8 mouse cellular contexts compared by ENCODE assay signal in the genomic region with DNA sequence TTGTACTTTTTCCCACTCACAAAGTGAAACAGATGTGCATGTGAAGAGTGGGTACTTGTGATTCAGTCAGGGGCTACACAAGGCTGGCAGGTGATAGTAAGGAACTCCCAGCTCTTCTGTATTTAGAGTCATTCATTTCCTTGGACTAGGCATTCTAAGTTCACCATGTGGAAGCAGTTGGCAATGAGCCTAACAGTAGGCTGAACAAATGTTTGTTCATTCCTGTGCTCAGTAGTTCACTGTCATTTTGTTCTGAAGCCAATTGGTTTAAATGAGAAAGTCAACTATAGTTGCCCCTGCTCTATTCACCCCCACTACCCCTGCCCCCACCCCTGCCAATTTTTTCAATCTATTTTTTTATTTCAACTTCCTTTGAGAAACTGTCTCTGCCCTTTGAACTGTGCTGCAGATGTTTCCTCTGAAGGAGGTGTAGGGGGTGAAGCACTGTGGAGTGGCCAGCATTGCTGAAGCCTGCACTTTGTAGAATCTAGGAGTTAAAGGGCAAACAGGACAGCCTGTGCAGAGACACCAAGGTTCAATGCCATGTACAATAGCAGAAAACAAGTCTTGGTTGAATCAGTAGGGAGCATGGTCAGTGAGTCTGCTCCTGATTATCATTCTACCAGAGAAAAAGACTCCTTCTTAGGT. TPM values are rescaled to one million over a fixed set of nuclear protein-coding genes. Genes with fewer than 3 reads are reported as not detected.
DNase-seq lines count a peak whose midpoint lies in the region; ATAC-seq and TF ChIP-seq lines count a peak whose summit lies in the region.
"Had no signal": no experiment of that assay in that cellular context is flagged by ENCODE, and none has a peak within 500 bp of the region (broad histone marks: within the 10 kb centered on the region; RNA-seq: fewer than 3 reads in every experiment).

No protein-coding gene starts in this region.

- H3K9me3 ChIP-seq in megakaryocyte, embryonic 14.5 days, result no peaks in the 10 kb centered on the region
- no peaks in the 10 kb centered on the region for H3K9me3 ChIP-seq in liver, embryonic 16.5 days (replicated peaks; ENCODE audit: control insufficient read depth, low read length)

- peaks cover 20% of the 10 kb centered on the region for H3K36me3 ChIP-seq in megakaryocyte, embryonic 14.5 days (replicated peaks; ENCODE audit: low read length)
- H3K36me3 ChIP-seq in liver, embryonic 16.5 days (ENCODE audit: control insufficient read depth, insufficient read depth), result peaks cover 11% of the 10 kb centered on the region

- H3K27me3 ChIP-seq in megakaryocyte, embryonic 14.5 days (replicated peaks), result peaks cover 5% of the 10 kb centered on the region
- H3K27me3 ChIP-seq in liver, embryonic 16.5 days (ENCODE audit: control insufficient read depth, insufficient read depth, low read depth, low read length), result no peaks in the 10 kb centered on the region

- no peak for TF ChIP-seq CTCF in embryonic fibroblast, embryonic 13.5 days (IDR thresholded peaks at IDR 0.05; ENCODE audit: borderline replicate concordance, insufficient read depth, low read length)

- H3K4me2 ChIP-seq in liver, embryonic 16.5 days (ENCODE audit: low read depth, low read length), result peak overlapping the region; percentile 51

- H3K4me1 ChIP-seq in megakaryocyte, embryonic 14.5 days, result peaks cover 3% of the 10 kb centered on the region
- no peaks in the 10 kb centered on the region; the same call in 1 of the 2 replicates for H3K4me1 ChIP-seq in embryonic fibroblast, embryonic 13.5 days (ENCODE audit: control insufficient read depth, insufficient read depth, low read length)
- H3K4me1 ChIP-seq in liver, embryonic 16.5 days (ENCODE audit: control insufficient read depth, low read depth, low read length), result no peaks in the 10 kb centered on the region; the same call in none of the 2 replicates

- TF ChIP-seq POLR2A in embryonic fibroblast, embryonic 13.5 days (IDR thresholded peaks at IDR 0.05; ENCODE audit: low read depth, low read length), result no peak

- peak overlapping the region; percentile 46 for H3K9ac ChIP-seq in liver, embryonic 16.5 days (ENCODE audit: low read depth, low read length)

- peak; percentile 18 to 23 for DNase-seq in thymus, postnatal 36 days
- DNase-seq in spleen, postnatal 4 days (ENCODE audit: low spot score in 2 of 2), result no peak
- DNase-seq in frontal cortex, postnatal 36 days (ENCODE audit: low spot score in 2 of 2), result no peak

- no peak for ATAC-seq in megakaryocyte, adult 5-6 weeks (ENCODE audit: poor library complexity, severe bottlenecking)
- no peak; the same call in 1 of the 2 replicates for ATAC-seq in liver, embryonic 16.5 days (ENCODE audit: low read depth)

- no peak overlapping the region for H3K27ac ChIP-seq in embryonic fibroblast, embryonic 13.5 days (ENCODE audit: insufficient read depth, low read length)
- H3K27ac ChIP-seq in liver, embryonic 16.5 days (ENCODE audit: low read length), result peak overlapping the region; percentile 78

- H3K4me3 ChIP-seq in megakaryocyte, embryonic 14.5 days (replicated peaks), result peak overlapping the region; percentile 80
- 0 out of 2 replicates have a peak overlapping the region, but pooled peaks have one; percentile 24 for H3K4me3 ChIP-seq in embryonic fibroblast, embryonic 13.5 days (ENCODE audit: insufficient read depth, low read length)
- H3K4me3 ChIP-seq in liver, embryonic 16.5 days (ENCODE audit: low read depth, low read length), result peak overlapping the region; percentile 50

RNA-seq across cellular contexts. Expression of a gene that starts 2.4 kb away (rescaled TPM):
- 3.6 and 11.2 TPM in 2 replicates for polyA plus RNA-seq in megakaryocyte, embryonic 14.5 days (2012; ENCODE audit: insufficient read depth, low replicate concordance)
- total RNA-seq in megakaryocyte, adult 5-6 weeks (2015), result 95.3 and 104 TPM in 2 replicates
- total RNA-seq in megakaryocyte, adult 5-6 weeks (2017), result 88.8 and 97.8 TPM in 2 replicates
- polyA plus RNA-seq in embryonic fibroblast, embryonic 13.5 days (2011; ENCODE audit: insufficient read length, low read depth, missing spikeins), result 90.8 and 109 TPM in 2 replicates
- 155 and 158 TPM in 2 replicates for polyA plus RNA-seq in liver, embryonic 16.5 days (2015; fragmentation: Nextera tagmentation; extraction: Ambion mirVana)

RNA-seq across cellular contexts. Expression of a gene that starts 32.8 kb away (rescaled TPM):
- 1.8 and 9.2 TPM in 2 replicates for polyA plus RNA-seq in megakaryocyte, embryonic 14.5 days (2012; ENCODE audit: insufficient read depth, low replicate concordance)
- 37.4 and 41.2 TPM in 2 replicates for total RNA-seq in megakaryocyte, adult 5-6 weeks (2015)
- total RNA-seq in megakaryocyte, adult 5-6 weeks (2017), result 79.3 and 82.6 TPM in 2 replicates
- 61.0 and 75.8 TPM in 2 replicates for polyA plus RNA-seq in embryonic fibroblast, embryonic 13.5 days (2011; ENCODE audit: insufficient read length, low read depth, missing spikeins)
- polyA plus RNA-seq in liver, embryonic 16.5 days (2015; fragmentation: Nextera tagmentation; extraction: Ambion mirVana), result 60.2 and 67.1 TPM in 2 replicates

RNA-seq across cellular contexts. Expression of a gene that starts 35.1 kb away (rescaled TPM):
- not detected in 2 replicates for polyA plus RNA-seq in megakaryocyte, embryonic 14.5 days (2012; ENCODE audit: insufficient read depth, low replicate concordance)
- not detected in 2 replicates for total RNA-seq in megakaryocyte, adult 5-6 weeks (2015)
- not detected in 2 replicates for total RNA-seq in megakaryocyte, adult 5-6 weeks (2017)
- polyA plus RNA-seq in embryonic fibroblast, embryonic 13.5 days (2011; ENCODE audit: insufficient read length, low read depth, missing spikeins), result not detected in 2 replicates
- not detected in 2 replicates for polyA plus RNA-seq in liver, embryonic 16.5 days (2015; fragmentation: Nextera tagmentation; extraction: Ambion mirVana)
- total RNA-seq: megakaryocyte progenitor cell, adult 5-6 weeks had no signal

RNA-seq across cellular contexts. Expression of a gene that starts 43.2 kb away (rescaled TPM):
- polyA plus RNA-seq in megakaryocyte, embryonic 14.5 days (2012; ENCODE audit: insufficient read depth, low replicate concordance), result 0.41 TPM in 1 of 2 replicates, not detected in the other
- 15.3 and 19.9 TPM in 2 replicates for total RNA-seq in megakaryocyte, adult 5-6 weeks (2015)
- 6.2 and 10.0 TPM in 2 replicates for total RNA-seq in megakaryocyte, adult 5-6 weeks (2017)
- polyA plus RNA-seq in embryonic fibroblast, embryonic 13.5 days (2011; ENCODE audit: insufficient read length, low read depth, missing spikeins), result 0.67 and 0.72 TPM in 2 replicates
- 1.4 TPM in 2 replicates for polyA plus RNA-seq in liver, embryonic 16.5 days (2015; fragmentation: Nextera tagmentation; extraction: Ambion mirVana)

Comparison
In these comparisons a context has a peak if more than half of its experiments do, and no peak if none do; other contexts are left out.
1. H3K4me3 ChIP-seq: peak in every context shown above with its lines; median percentile 80 in megakaryocyte, embryonic 14.5 days; 50 in liver, embryonic 16.5 days; 24 in embryonic fibroblast, embryonic 13.5 days.
2. DNase-seq: peak in thymus, postnatal 36 days (2 of 2); none in spleen, postnatal 4 days (0 of 2) and frontal cortex, postnatal 36 days (0 of 2).